Mouse (Mus musculus) heart, postnatal 0 days (tissue): ENCODE measurements around the gene Il6st.

Experiments used
- CTCF ChIP-seq: IDR thresholded peaks from 2 replicates; pipeline ENCODE4 v1.5.1; 2016; ENCODE audit warnings: antibody characterized with exemption, control low read depth, low read depth
- EP300 ChIP-seq: IDR thresholded peaks from 2 replicates; pipeline ENCODE4 v1.6.1; 2016; ENCODE audit warnings: antibody characterized with exemption, low read depth

DNA sequence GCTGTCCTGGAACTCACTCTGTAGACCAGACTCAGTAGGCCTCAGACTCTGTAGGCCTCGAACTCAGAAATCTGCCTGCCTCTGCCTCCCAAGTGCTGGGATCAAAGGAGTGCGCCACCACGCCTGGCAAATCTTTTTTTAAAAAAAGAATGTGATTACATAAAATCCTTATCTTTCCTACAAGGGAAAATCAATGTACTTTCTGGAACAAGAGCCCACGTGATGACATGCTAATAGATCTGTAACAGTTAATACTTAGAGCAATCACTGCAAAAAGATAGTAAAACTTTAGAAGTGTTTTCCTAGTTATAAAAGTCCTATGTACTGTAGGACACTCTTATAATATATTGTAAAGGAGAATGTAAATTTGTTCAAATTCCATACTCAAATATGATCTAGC, 36.2 kb downstream of the Il6st start:
- TF ChIP-seq CTCF (no peak), EP300 (no peak)
